Mouse (Mus musculus): ENCODE results near the gene Rpl5. TPM values are rescaled to one million over a fixed set of nuclear protein-coding genes. Genes with fewer than 3 reads are reported as not detected.

Rpl5 gene
- 76.6 and 81.0 TPM in 2 replicates for polyA plus RNA-seq (2015; fragmentation: Nextera tagmentation; extraction: Ambion mirVana)

DNA sequence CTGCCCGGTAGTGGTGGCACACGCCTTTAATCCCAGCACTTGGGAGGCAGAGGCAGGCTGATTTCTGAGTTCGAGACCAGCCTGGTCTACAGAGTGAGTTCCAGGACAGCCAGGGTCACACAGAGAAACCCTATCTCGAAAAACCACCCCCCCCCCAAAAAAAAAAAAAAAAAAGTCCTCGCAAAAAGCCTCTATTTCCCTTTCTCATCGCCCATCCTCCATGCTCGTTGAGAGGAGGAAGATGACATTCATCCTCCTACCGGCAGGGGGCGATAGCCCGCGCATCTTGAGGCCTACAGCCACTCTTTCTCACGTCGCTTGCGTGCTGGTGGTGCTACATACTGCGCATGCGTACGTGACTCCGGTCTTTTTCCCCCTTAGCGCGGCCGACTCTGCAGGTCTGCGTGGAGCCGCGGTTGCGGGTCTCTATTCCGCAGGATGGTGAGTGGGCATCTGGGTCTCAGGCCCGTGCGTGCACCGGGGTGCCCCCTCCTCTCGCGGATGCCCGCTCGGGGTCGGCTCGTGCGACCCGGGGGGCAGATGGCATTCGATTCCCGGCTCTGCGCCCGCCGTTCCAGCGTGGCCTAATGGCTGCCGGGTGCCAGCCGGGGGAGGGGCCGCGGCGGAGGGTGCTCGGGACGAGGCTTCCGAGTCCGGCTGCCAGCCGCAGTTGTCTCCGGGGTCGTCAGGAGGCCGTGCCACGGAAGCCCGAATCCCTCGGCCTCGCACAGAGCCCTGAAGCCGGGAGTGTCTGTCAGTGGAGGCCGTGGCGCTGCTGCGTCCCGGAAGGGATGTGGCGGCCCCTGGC lies at the start of gene Rpl5:
Gene Rpl5 (plus strand): TSS at position 297 of the 808 bp plus-strand sequence.
- H3K27me3 ChIP-seq = no peaks in the 10 kb centered on the region
- peak within 1 kb of the TSS; percentile 93 for H3K4me3 ChIP-seq
- H3K36me3 ChIP-seq = peaks cover 30% of the 10 kb centered on the region
- peaks cover 4% of the 10 kb centered on the region; the same call in 1 of the 2 replicates for H3K4me1 ChIP-seq
- H3K27ac ChIP-seq = peak within 1 kb of the TSS; percentile 91
- peak within 1 kb of the TSS; percentile 97 for H3K9ac ChIP-seq
- H3K9me3 ChIP-seq = no peaks in the 10 kb centered on the region
- ATAC-seq (ENCODE audit: insufficient number of reproducible peaks, insufficient read depth, low FRiP score, low TSS enrichment, low read depth) = peak; percentile 93
- peak within 1 kb of the TSS; percentile 76 for H3K4me2 ChIP-seq
- WGBS = 3% methylated on average over 65 of the region's 66 CpGs

DNA sequence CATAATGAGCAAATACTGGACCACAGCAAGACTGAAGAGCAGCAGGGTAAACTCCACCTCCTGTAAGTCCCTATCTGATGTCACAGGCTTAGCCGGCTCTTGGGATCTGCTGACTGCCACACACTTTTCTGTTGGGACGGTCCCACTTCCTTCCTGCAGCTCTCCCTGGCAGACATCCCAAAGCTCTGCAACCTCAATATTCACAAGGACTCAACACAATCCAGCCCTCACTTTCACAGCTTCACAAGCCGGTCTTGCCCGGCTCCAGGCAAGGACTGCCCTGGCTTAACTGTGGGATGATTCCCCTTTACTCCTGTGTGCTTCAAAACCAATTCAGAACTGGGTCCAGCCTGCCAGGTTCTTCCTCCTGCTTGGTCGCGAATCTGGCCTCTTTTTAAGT lies 46.5 kb upstream of the Rpl5 start:
- H3K4me3 ChIP-seq = no peak overlapping the region
- H3K27me3 ChIP-seq = no peaks in the 10 kb centered on the region
- H3K36me3 ChIP-seq = no peaks in the 10 kb centered on the region
- H3K4me2 ChIP-seq = no peak overlapping the region
- no peaks in the 10 kb centered on the region for H3K9me3 ChIP-seq
- 26% methylated on average over 6 of the region's 6 CpGs for WGBS
- H3K9ac ChIP-seq = no peak overlapping the region
- peak overlapping the region; percentile 60; the same call in 1 of the 2 replicates for H3K27ac ChIP-seq
- no peak for ATAC-seq (ENCODE audit: insufficient number of reproducible peaks, insufficient read depth, low FRiP score, low TSS enrichment, low read depth)
- H3K4me1 ChIP-seq = peaks cover 13% of the 10 kb centered on the region

DNA sequence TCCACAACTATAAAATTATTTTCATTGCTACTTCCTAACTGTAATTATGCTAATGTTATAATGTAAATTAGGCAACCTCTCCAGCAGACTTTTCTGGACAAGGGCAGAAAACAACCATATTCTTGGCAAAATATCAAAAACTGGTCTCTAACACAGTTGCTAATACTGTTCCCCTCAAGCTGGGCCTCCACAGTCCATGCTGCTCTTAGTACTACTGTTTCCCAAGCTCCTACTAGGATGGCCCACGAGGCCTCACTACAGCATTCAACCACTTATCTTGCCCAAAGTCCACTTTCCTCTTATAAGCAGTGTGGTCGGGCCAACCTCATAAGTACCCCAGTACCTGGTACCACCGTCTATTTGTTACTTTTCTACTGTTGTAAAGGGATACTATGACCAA lies 45.7 kb upstream of the Rpl5 start:
- no peak for ATAC-seq (ENCODE audit: insufficient number of reproducible peaks, insufficient read depth, low FRiP score, low TSS enrichment, low read depth)
- Histone ChIP-seq H3K9ac (no peak overlapping the region), H3K27me3 (no peaks in the 10 kb centered on the region), H3K4me3 (no peak overlapping the region), H3K36me3 (no peaks in the 10 kb centered on the region), H3K4me2 (no peak overlapping the region), H3K27ac (no peak overlapping the region), H3K9me3 (no peaks in the 10 kb centered on the region), H3K4me1 (peaks cover 13% of the 10 kb centered on the region)
- 78% methylated on average over 3 of the region's 3 CpGs for WGBS

DNA sequence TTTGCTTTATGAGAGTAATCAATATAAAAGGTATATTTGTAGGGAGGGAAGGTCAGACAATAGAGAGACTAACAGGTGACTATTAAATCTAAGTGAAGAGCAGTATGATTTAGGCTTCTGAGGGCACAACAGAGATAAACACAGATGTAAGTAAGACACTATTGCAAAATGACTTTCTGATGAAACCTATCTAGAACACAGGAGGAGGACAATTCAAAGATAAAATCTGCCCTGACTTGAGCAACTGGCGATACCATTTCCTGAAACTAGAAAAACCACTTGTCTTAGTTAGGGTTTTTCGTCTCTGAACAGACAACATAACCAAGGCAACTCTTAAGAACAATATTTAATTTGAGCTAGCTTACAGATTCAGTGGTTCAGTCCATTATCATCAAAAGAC lies 44.8 kb upstream of the Rpl5 start:
- Histone ChIP-seq H3K9ac (no peak overlapping the region), H3K36me3 (no peaks in the 10 kb centered on the region), H3K4me3 (no peak overlapping the region), H3K27ac (no peak overlapping the region), H3K9me3 (no peaks in the 10 kb centered on the region), H3K4me1 (peaks cover 13% of the 10 kb centered on the region), H3K27me3 (no peaks in the 10 kb centered on the region), H3K4me2 (no peak overlapping the region)
- 76% methylated on average over 2 of the region's 2 CpGs for WGBS
- no peak for ATAC-seq (ENCODE audit: insufficient number of reproducible peaks, insufficient read depth, low FRiP score, low TSS enrichment, low read depth)

DNA sequence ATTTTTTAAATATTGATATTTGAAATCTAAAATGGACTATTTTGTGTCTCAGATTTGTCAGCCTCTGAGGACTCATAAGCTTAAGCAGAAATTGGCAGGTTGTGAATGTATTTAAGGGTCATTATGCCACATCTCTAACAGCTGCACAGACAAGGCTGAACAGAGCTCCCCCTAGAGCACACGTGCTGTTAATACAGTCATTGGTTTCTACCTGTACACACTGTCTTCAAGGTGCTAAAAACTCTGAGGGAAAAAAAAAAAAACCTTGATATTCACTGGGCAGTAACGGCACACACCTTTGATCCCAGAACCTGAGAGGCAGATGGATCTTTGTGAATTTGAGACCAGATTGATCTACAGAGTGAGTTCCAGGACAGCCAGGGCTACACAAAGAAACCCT lies 41.3 kb upstream of the Rpl5 start:
- no peaks in the 10 kb centered on the region for H3K36me3 ChIP-seq
- H3K27ac ChIP-seq = no peak overlapping the region
- peaks cover 9% of the 10 kb centered on the region for H3K4me1 ChIP-seq
- no peaks in the 10 kb centered on the region for H3K9me3 ChIP-seq
- no peak for ATAC-seq (ENCODE audit: insufficient number of reproducible peaks, insufficient read depth, low FRiP score, low TSS enrichment, low read depth)
- no peak overlapping the region for H3K4me3 ChIP-seq
- no peak overlapping the region for H3K4me2 ChIP-seq
- H3K27me3 ChIP-seq = no peaks in the 10 kb centered on the region
- H3K9ac ChIP-seq = no peak overlapping the region
- 45% methylated on average over 2 of the region's 2 CpGs for WGBS

DNA sequence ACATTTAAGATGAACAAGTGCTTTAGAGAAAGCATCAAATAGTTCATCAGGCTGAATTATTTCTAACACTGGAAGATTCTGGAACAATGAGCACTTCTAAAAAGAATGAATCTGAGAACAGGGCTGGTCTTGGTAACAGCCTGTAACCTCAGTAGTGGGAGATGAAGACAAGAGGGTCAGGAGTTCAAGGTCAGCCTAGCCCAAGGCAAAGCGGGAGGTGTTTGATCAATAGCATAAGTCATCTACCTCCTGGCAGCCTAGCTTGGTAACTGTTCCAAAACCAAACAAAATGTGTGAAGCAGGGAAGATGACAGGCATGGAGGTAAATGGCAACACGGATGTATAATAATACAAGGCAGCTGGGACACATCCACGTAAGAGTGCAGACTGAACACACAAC lies 36.3 kb upstream of the Rpl5 start:
- no peak for ATAC-seq (ENCODE audit: insufficient number of reproducible peaks, insufficient read depth, low FRiP score, low TSS enrichment, low read depth)
- no peaks in the 10 kb centered on the region for H3K9me3 ChIP-seq
- 77% methylated on average over 3 of the region's 3 CpGs for WGBS

DNA sequence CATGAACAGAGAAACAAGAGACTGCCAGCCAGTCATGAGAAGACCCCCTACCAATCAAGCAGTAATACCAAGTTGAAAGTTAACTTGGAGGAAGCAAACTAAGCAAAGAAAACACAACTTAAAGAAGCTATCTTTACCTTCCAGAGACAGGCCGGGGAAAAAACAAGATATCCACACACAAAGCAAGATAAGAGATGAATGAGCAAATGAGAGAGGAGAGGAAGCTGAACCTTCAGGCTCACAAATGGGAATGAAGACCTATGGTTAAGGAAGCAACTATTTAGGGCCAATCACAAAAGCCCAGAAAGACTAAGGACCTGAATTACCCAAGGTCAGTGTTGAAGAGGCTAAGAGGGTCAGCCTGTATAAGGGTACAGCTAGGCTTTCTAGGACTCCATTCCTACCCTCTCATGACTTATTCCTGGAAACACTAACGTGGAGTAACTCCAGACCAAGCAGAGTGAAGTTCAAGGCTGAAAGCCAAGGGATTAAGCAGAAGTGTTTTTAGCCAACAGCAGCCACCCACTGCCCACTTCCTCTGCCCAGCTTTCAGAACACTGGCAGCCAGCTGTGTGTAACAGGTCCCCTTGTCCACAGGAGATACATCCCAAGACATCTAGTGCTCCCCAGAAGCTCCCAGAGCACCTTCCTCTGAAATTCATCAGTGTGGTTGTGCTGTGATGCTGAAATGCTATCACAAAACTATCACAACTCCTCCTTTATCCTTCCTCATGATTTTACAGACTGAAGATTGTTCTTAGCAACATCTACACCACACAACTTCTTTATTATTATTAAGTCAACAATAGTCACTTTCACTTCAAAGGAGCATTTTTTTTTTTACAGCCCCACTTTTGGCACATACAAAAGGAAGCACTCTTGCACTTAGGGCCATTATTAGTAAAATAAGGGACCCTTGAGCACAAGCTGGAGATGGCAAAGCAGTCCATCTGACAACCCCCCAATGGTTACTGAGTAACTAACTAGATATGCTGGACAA lies 33.9 kb upstream of the Rpl5 start:
- no peaks in the 10 kb centered on the region for H3K9me3 ChIP-seq
- H3K4me1 ChIP-seq = 0 out of 2 replicates have a peak, but pooled peaks cover 4% of the 10 kb centered on the region
- no peak overlapping the region for H3K27ac ChIP-seq
- no peak overlapping the region; the same call in 1 of the 2 replicates for H3K4me2 ChIP-seq
- H3K36me3 ChIP-seq = no peaks in the 10 kb centered on the region
- ATAC-seq (ENCODE audit: insufficient number of reproducible peaks, insufficient read depth, low FRiP score, low TSS enrichment, low read depth) = no peak
- H3K27me3 ChIP-seq = 0 out of 2 replicates have a peak, but pooled peaks cover 2% of the 10 kb centered on the region
- WGBS = 73% methylated on average over 2 of the region's 2 CpGs
- no peak overlapping the region for H3K4me3 ChIP-seq
- no peak overlapping the region; the same call in 1 of the 2 replicates for H3K9ac ChIP-seq

More for the DNA sequence above, 36.3 kb upstream of the Rpl5 start:
- H3K27me3 ChIP-seq = no peaks in the 10 kb centered on the region
- 0 out of 2 replicates have a peak, but pooled peaks cover 4% of the 10 kb centered on the region for H3K4me1 ChIP-seq
- no peak overlapping the region for H3K27ac ChIP-seq
- no peak overlapping the region for H3K4me3 ChIP-seq
- no peaks in the 10 kb centered on the region for H3K36me3 ChIP-seq
- H3K9ac ChIP-seq = no peak overlapping the region
- H3K4me2 ChIP-seq = no peak overlapping the region

DNA sequence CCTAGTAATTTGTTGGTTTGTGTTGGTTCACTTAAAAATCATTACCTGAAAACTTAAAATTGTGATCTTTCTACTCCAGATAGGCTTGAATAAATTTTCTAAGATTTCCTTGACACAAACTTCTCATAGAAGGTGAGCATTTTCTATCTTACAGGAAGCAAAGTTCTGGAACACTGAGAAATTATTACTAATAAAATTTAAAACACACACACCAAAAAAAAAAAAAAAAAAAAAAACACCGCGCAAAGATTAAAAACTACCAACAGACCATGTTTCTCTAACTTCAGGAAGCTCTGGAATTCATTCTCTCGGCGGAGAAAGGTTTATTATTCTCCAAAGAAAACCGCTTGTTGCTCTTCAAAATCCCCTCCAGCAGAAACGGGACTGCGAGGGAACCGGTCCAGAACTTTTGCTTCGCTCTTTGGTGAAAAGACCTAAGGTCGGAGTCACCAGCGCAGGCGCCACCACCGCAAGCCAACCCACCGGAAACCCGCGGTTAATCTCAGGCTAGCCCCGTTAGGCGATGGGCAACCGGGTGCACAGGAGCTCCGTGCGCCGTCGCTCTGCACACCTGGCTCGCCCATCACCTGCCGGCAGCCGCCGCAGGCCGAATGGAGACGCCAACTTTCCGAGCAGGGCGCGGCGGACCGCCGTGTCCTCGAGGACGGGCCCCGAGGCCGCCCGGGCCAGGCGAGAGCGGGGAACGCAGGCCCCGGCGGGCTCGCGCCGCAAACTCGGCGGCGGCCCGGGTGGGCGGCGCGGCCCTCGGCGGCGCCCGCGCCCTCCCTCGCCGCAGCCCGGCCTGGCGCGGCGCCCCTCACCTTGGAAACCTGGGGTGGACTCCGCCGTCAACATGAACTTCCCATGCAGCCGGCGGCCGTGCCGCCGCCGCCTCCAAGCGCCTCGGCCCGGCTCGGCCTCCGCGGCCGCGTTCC lies 32.1 kb upstream of the Rpl5 start:
- H3K4me1 ChIP-seq = 0 out of 2 replicates have a peak, but pooled peaks cover 4% of the 10 kb centered on the region
- under 1% methylated on average over 80 of the region's 82 CpGs for WGBS
- H3K36me3 ChIP-seq = no peaks in the 10 kb centered on the region
- 0 out of 2 replicates have a peak, but pooled peaks cover 2% of the 10 kb centered on the region for H3K27me3 ChIP-seq
- peak overlapping the region; percentile 64 for H3K4me2 ChIP-seq
- peak overlapping the region; percentile 84 for H3K4me3 ChIP-seq
- peak overlapping the region; percentile 93 for H3K9ac ChIP-seq
- H3K27ac ChIP-seq = peak overlapping the region; percentile 96
- no peaks in the 10 kb centered on the region for H3K9me3 ChIP-seq
- ATAC-seq (ENCODE audit: insufficient number of reproducible peaks, insufficient read depth, low FRiP score, low TSS enrichment, low read depth) = peak; percentile 77

DNA sequence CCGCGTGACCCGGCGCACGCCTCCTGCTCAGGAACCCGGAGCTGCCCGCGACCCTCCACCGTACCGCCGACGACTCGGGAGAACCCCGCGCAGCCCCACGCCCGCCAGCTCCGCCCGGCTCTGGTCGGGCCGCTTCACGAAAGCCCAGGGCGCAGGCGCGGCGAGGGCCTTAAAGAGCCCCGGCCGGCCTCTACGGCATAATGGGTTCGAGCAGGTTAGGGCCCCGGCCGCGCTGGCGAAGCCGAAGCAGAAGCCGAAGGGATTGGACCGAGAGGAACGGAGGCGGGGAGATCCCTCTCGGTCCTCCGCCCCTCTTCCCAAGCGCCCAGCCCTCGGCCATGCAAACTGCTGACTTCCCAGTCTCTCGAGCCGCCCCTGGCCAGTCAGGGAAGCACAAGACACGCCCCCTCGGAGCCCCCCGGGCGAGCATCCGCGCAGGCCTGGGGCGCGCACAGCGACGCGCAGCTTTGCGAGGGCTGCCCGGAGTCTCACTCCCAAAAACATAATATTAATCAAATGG lies 31.3 kb upstream of the Rpl5 start:
- Histone ChIP-seq H3K9me3 (no peaks in the 10 kb centered on the region), H3K4me1 (0 out of 2 replicates have a peak, but pooled peaks cover 4% of the 10 kb centered on the region), H3K9ac (peak overlapping the region; percentile 93), H3K36me3 (no peaks in the 10 kb centered on the region), H3K27ac (peak overlapping the region; percentile 96), H3K27me3 (0 out of 2 replicates have a peak, but pooled peaks cover 2% of the 10 kb centered on the region), H3K4me3 (peak overlapping the region; percentile 84), H3K4me2 (peak overlapping the region; percentile 64)
- peak; percentile 97 for ATAC-seq (ENCODE audit: insufficient number of reproducible peaks, insufficient read depth, low FRiP score, low TSS enrichment, low read depth)
- under 1% methylated on average over 58 of the region's 58 CpGs for WGBS

DNA sequence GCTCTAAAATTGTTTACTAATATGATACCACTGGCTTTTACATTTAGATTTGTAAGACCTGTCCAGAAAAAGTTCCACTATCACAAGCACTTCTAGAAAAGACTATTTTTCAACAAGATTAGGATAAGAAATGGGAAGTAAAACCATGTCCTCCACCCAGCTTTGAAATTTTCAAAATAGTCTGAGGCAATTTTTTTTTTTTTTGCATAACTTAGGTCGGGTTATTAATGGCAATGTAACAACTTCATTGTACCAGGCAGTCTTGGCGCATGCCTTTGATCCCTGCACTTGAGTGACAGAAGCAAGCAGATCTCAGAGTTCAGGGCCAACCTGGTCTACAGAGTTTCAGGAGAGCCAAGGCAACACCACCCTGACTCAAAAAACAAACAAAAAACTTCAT lies 30.6 kb upstream of the Rpl5 start:
- ATAC-seq (ENCODE audit: insufficient number of reproducible peaks, insufficient read depth, low FRiP score, low TSS enrichment, low read depth) = no peak
- no peaks in the 10 kb centered on the region for H3K9me3 ChIP-seq
- no peak overlapping the region for H3K9ac ChIP-seq
- H3K4me3 ChIP-seq = no peak overlapping the region
- WGBS = 51% methylated on average over 2 of the region's 2 CpGs
- no peaks in the 10 kb centered on the region for H3K36me3 ChIP-seq
- no peak overlapping the region; the same call in 1 of the 2 replicates for H3K4me2 ChIP-seq
- H3K4me1 ChIP-seq = 0 out of 2 replicates have a peak, but pooled peaks cover 4% of the 10 kb centered on the region
- H3K27ac ChIP-seq = no peak overlapping the region
- 0 out of 2 replicates have a peak, but pooled peaks cover 2% of the 10 kb centered on the region for H3K27me3 ChIP-seq

Measured in embryonic facial prominence, embryonic 13.5 days (tissue).